Mouse (Mus musculus) CH12.LX (cell line): ENCODE results near the gene Ablim2. TPM values are rescaled to one million over a fixed set of nuclear protein-coding genes. Genes with fewer than 3 reads are reported as not detected.

Source experiments
- DNase-seq: peaks from one replicate; pipeline ENCODE4 v3.0.0-alpha.2; 2013; ENCODE audit errors: extremely low read depth
- H3K27ac ChIP-seq: 2 replicates; pipeline ENCODE4 v1.5.1; 2012; ENCODE audit warnings: low read depth, mild to moderate bottlenecking, control low read depth, moderate library complexity; ENCODE audit not compliant: insufficient read depth
- H3K27me3 ChIP-seq: replicated peaks from 2 replicates; pipeline ENCODE3; 2012; ENCODE audit warnings: inconsistent platforms
- H3K36me3 ChIP-seq, 2 experiments: replicated peaks in 1 of 2; 2 replicates each; pipeline versions ENCODE3 to v1.6.1; 2012; ENCODE audit warnings: inconsistent platforms in 1 of 2, low read length in 1 of 2, mild to moderate bottlenecking in 1 of 2, mixed read lengths in 1 of 2, moderate library complexity in 1 of 2; ENCODE audit not compliant: control insufficient read depth in 1 of 2, insufficient read depth in 1 of 2
- H3K4me1 ChIP-seq, 2 experiments: 2 replicates each; pipeline ENCODE4 v1.6.1; 2012; ENCODE audit warnings: inconsistent platforms in 1 of 2, moderate library complexity in 1 of 2; ENCODE audit not compliant: insufficient read depth in 2 of 2, control insufficient read depth in 1 of 2
- H3K4me2 ChIP-seq: 2 replicates; pipeline ENCODE4 v1.6.1; 2012; ENCODE audit warnings: low read depth, mild to moderate bottlenecking, control low read depth; ENCODE audit not compliant: poor library complexity, insufficient read depth, severe bottlenecking
- H3K4me3 ChIP-seq, 3 experiments: fragments of 150-350 bp in 1 of 3; sonication (generic) in 1 of 3; replicated peaks in 1 of 3; 2 replicates each; pipeline versions ENCODE3 to v1.5.1; 2011 to 2012; ENCODE audit warnings: low read depth in 2 of 3, low read length in 2 of 3, mild to moderate bottlenecking in 2 of 3, moderate library complexity in 2 of 3, control low read depth in 1 of 3, improper control_type of control experiment in 1 of 3, inconsistent platforms in 1 of 3, mixed read lengths in 1 of 3; ENCODE audit not compliant: poor library complexity in 1 of 3
- H3K79me2 ChIP-seq: replicated peaks from 2 replicates; pipeline ENCODE4 v1.6.1; 2012; ENCODE audit warnings: mild to moderate bottlenecking, moderate library complexity; ENCODE audit not compliant: control insufficient read depth, poor library complexity, insufficient read depth, severe bottlenecking; ENCODE audit errors: extremely low read depth
- H3K9ac ChIP-seq: 2 replicates; pipeline ENCODE4 v1.6.1; 2012; ENCODE audit warnings: low read depth, mild to moderate bottlenecking, control low read depth, moderate library complexity; ENCODE audit not compliant: insufficient read depth
- H3K9me3 ChIP-seq: replicated peaks from 2 replicates; pipeline ENCODE3; 2012; ENCODE audit warnings: low read length, inconsistent platforms, mixed read lengths
- EP300 ChIP-seq: IDR thresholded peaks from 2 replicates; pipeline ENCODE4 v1.6.1; 2011; ENCODE audit warnings: low read length, improper control_type of control experiment
- ETS1 ChIP-seq: conservative IDR thresholded peaks from 2 replicates; pipeline ENCODE4 v1.6.1; 2012; ENCODE audit warnings: low read depth, mild to moderate bottlenecking, inconsistent platforms, low read length, improper control_type of control experiment, moderate library complexity
- HCFC1 ChIP-seq: IDR thresholded peaks from 2 replicates; pipeline ENCODE4 v1.6.1; 2012; ENCODE audit warnings: low read depth, mild to moderate bottlenecking, inconsistent platforms, low read length, improper control_type of control experiment
- IRF4 ChIP-seq: IDR thresholded peaks from 2 replicates; pipeline ENCODE4 v1.6.1; 2014; ENCODE audit warnings: low read depth, mild to moderate bottlenecking, inconsistent platforms, low read length, improper control_type of control experiment
- JUN ChIP-seq: IDR thresholded peaks from 2 replicates; pipeline ENCODE4 v1.6.1; 2011; ENCODE audit warnings: low read depth, mild to moderate bottlenecking, low read length, improper control_type of control experiment, moderate library complexity; ENCODE audit not compliant: insufficient read depth
- KAT2A ChIP-seq: IDR thresholded peaks from 2 replicates; pipeline ENCODE4 v1.6.1; 2012; ENCODE audit warnings: low read length, improper control_type of control experiment, inconsistent platforms; ENCODE audit not compliant: insufficient replicate concordance
- MAX ChIP-seq: IDR thresholded peaks from 2 replicates; pipeline ENCODE4 v1.6.1; 2011; ENCODE audit warnings: low read length, improper control_type of control experiment
- MAZ ChIP-seq: IDR thresholded peaks from 2 replicates; pipeline ENCODE4 v1.6.1; 2012; ENCODE audit warnings: low read depth, mild to moderate bottlenecking, inconsistent platforms, low read length, improper control_type of control experiment, moderate library complexity
- MXI1 ChIP-seq: IDR thresholded peaks from 2 replicates; pipeline ENCODE4 v1.6.1; 2011; ENCODE audit warnings: mild to moderate bottlenecking, low read depth, low read length, improper control_type of control experiment
- NELFE ChIP-seq: IDR thresholded peaks from 2 replicates; pipeline ENCODE4 v1.6.1; 2011; ENCODE audit warnings: low read depth, low read length, improper control_type of control experiment
- RAD21 ChIP-seq: IDR thresholded peaks from 2 replicates; pipeline ENCODE4 v1.6.1; 2011; ENCODE audit warnings: low read depth, mild to moderate bottlenecking, low read length, improper control_type of control experiment, moderate library complexity
- SMC3 ChIP-seq: IDR thresholded peaks from 2 replicates; pipeline ENCODE4 v1.6.1; 2011; ENCODE audit warnings: low read depth, low read length, improper control_type of control experiment
- USF2 ChIP-seq: conservative IDR thresholded peaks from 2 replicates; pipeline ENCODE4 v1.6.1; 2011; ENCODE audit warnings: low read depth, low read length, improper control_type of control experiment
- ZMIZ1 ChIP-seq: IDR thresholded peaks from 2 replicates; pipeline ENCODE4 v1.6.1; 2012; ENCODE audit warnings: low read depth, mild to moderate bottlenecking, inconsistent platforms, low read length, improper control_type of control experiment
- dilution Hi-C: fragments of 300-500 bp; cut with MboI; formaldehyde crosslinking; loops from 2 replicates; pipeline ENCODE4 v1.14.3; 2020; ENCODE audit warnings: low sequenced_read_pairs; ENCODE audit not compliant: extremely low pct_unique_long_range_greater_than_20kb, extremely low pct_ligation_motif_present
- in situ Hi-C: fragments of 300-500 bp; cut with MboI; formaldehyde crosslinking; loops from 3 replicates; pipeline ENCODE4 v1.14.3; 2019; ENCODE audit warnings: low sequenced_read_pairs, low pct_ligation_motif_present, low pct_unique_long_range_greater_than_20kb, mixed read lengths
- polyA plus RNA-seq: library from polyadenylated mRNA; unstranded; fragments of >175 nt; gene quantifications from 2 replicates; pipeline ENCODE4 v1.2.1, GENCODE M21; 2012; ENCODE audit warnings: low read depth; ENCODE audit not compliant: insufficient read length
- total RNA-seq, 2 experiments: library from RNA; depleted of rRNA; stranded (reverse); fragments of 300-350 nt in 1 of 2; fragments of >200 nt in 1 of 2; gene quantifications; 2 replicates each; pipeline ENCODE4 v1.2.3; 2012 to 2014

Ablim2 gene
- total and polyA plus RNA-seq, 3 experiments = 4.4 to 12.2 (median 11.0) TPM

DNA sequence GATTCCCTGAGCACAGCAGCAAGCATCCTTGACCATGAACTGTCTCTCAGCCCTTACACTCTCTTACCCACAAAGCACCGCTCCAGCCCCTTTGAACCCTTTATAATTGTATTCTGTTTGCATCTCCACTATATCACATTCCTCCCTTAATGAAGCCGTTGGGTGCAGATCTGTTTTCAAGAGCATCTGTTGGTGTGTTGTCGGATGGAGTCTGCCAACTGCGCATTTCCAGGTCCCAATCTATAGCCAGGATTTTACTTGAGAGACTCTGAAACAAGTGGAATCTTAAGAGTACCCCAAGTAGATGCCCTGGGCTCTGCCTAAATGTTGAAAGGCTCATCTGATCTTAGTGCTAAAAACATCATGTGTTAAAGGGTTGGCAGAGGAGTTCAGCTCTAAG is 138.9 kb downstream of the Ablim2 start:
- no peak for DNase-seq
- Histone ChIP-seq H3K9me3 (no peaks in the 10 kb centered on the region), H3K4me1 (peaks cover 30 to 46% of the 10 kb centered on the region in 2 experiments), H3K27me3 (peaks cover 17% of the 10 kb centered on the region), H3K9ac (peak overlapping the region; percentile 28; the same call in 1 of the 2 replicates), H3K4me3 (peak overlapping the region in 1 of 3 experiments; percentile 2), H3K36me3 (no peaks in the 10 kb centered on the region), H3K4me2 (peak overlapping the region; percentile 80), H3K79me2 (no peaks in the 10 kb centered on the region), H3K27ac (0 out of 2 replicates have a peak overlapping the region, but pooled peaks have one; percentile 25)
- in situ Hi-C loops = loop anchor here (25.0 kb wide), 1 partner anchor 491 kb away; the partner anchor contains the start of gene Sorcs2
- dilution Hi-C loops = no loop called here
- TF ChIP-seq ZMIZ1 (no peak), HCFC1 (0 out of 2 replicates have a peak, but pooled peaks have one; percentile 4)

DNA sequence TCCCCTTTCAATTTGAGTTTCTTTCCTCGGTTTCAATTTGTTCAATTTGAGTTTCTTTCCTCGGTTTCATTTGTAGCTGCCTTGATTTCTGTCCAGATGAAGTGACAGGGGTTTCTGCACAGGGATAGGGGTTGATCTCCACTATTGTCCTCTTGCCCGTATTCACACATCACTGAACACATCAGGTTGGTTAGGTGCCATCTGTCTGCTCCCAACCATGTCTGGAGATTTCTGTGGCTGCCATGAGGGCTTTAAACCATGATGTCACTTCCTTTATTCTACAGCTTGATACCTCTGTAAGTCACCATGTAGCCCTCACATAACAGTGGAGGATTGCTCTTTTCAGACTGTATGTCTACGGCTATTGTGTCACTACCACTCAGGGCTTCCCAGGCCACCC is 139.5 kb downstream of the Ablim2 start:
- dilution Hi-C loops (no loop called here), in situ Hi-C loops (loop anchor here (25.0 kb wide), 1 partner anchor 490 kb away; the partner anchor contains the start of gene Sorcs2)
- no peaks in the 10 kb centered on the region for H3K36me3 ChIP-seq
- peak; percentile 27 for DNase-seq
- peaks cover 11% of the 10 kb centered on the region for H3K27me3 ChIP-seq
- H3K9me3 ChIP-seq = no peaks in the 10 kb centered on the region
- peaks cover 30 to 46% of the 10 kb centered on the region in 2 experiments for H3K4me1 ChIP-seq
- TF ChIP-seq MAX (no peak), NELFE (no peak), USF2 (no peak), IRF4 (no peak), SMC3 (no peak), HCFC1 (no peak), JUN (0 out of 2 replicates have a peak, but pooled peaks have one; percentile 13), EP300 (peak; percentile 46; the same call in 1 of the 2 replicates), KAT2A (no peak), ETS1 (peak; percentile 38; the same call in 1 of the 2 replicates), MAZ (no peak), RAD21 (no peak), MXI1 (peak; percentile 52; the same call in 1 of the 2 replicates)
- H3K4me2 ChIP-seq = peak overlapping the region; percentile 80
- H3K79me2 ChIP-seq = no peaks in the 10 kb centered on the region
- peak overlapping the region; percentile 28; the same call in 1 of the 2 replicates for H3K9ac ChIP-seq
- peak overlapping the region in 2 of 3 experiments; percentile 2 to 20 for H3K4me3 ChIP-seq
- H3K27ac ChIP-seq = 0 out of 2 replicates have a peak overlapping the region, but pooled peaks have one; percentile 25
